Mouse (Mus musculus) layer of hippocampus, postnatal 14 days (tissue): ENCODE results near the gene Calcb. TPM values are rescaled to one million over a fixed set of nuclear protein-coding genes. Genes with fewer than 3 reads are reported as not detected.
"Not testable (repeated sequence)": the region's sequence is repeated elsewhere in the genome, so short reads cannot be mapped to it uniquely, and the experiment has no call there.

Experiments used
- DNase-seq, 2 experiments: peaks; one replicate each; pipeline ENCODE4 v3.0.0; 2021 to 2022; ENCODE audit warnings: low spot score in 2 of 2, mixed read lengths in 1 of 2
- long read RNA-seq, 2 experiments: library from polyadenylated mRNA; stranded (forward); transcript quantifications; one replicate each; pipeline ENCODE4 v2.0.0; 2021
- total RNA-seq, 2 experiments: library from RNA; stranded (reverse); gene quantifications; 2 replicates each; pipeline ENCODE4 v1.2.3; 2021

Gene Calcb
- under 1 TPM in 1 of 2 experiments, not detected in 1; 0.46 TPM for total RNA-seq
- long read RNA-seq, experiment 1, partial matches to known transcripts, result 0 of 2 reads
- long read RNA-seq, experiment 1, other reads (novel, unspliced or antisense), result 0 of 2 reads
- long read RNA-seq, experiment 2, result 0 reads

- DNase-seq, result no peak
These were observed at the start of gene Calcb for GRCm38 (mm10) chr7:114718300-114718699. Gene Calcb (plus strand): TSS chr7:114718643.

DNA sequence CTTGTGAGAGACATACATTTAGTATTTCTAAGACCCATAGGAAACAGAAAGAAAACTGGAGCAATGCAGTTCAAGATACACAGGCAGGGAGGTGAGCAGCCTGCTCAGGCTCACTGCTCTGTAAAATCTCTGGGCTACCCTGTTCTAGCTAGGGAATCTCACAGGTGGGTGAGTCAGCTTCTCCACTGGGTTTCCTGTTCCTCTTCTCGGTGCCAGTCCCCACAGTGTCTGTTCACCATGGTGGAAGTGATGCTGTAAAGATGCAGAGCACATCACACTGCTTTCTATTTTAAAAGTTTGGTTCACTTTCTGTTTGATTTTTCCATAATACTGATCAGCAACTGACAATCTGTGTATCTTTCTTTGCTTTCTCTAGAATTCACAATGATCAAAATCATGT is 47.0 kb upstream of the Calcb start:
- DNase-seq, result no peak

DNA sequence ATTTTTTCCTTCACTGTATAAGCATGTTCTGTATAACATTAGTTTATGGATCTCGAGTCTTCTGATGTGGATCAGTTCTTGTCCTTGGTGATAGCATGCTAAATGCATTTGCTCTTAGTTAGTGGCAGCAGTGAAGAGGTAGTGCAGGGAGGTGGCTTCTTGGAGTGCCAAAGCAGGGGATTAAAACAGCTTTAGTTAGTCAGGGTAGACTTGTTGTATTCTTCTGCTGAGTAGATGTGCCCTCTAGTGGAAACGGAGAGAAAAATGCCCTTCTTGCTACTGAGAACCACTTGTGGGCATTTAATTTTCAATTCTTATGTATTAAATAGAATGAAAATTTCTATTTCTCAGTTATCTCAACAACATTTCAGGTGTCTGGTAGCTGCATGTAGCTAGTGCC is 45.7 kb upstream of the Calcb start:
- peak in 1 of 2 experiments; percentile 34 for DNase-seq

GRCm38 (mm10) chr7:114692339-114692738 is 26.1 kb upstream of the Calcb start:
- no peak for DNase-seq

DNA sequence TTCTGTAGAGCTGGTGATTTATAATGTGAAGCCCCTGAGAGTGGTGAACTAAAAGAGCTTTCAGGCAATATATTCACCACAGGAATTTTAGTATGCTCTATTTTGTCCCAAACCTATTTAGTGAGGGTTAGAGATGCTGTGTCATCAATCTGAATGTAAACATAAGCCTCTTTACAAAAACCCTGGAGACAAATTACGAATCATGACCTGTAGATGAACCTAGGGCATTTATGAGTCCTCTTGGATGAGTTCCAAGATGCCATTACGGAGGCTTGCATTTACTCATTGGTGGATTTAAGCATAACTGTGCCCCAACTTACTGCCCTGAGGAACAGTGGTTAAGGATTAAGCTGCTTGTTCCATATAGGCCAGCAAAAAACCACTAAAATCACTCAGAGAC is 17.6 kb upstream of the Calcb start:
- DNase-seq, result no peak

DNA sequence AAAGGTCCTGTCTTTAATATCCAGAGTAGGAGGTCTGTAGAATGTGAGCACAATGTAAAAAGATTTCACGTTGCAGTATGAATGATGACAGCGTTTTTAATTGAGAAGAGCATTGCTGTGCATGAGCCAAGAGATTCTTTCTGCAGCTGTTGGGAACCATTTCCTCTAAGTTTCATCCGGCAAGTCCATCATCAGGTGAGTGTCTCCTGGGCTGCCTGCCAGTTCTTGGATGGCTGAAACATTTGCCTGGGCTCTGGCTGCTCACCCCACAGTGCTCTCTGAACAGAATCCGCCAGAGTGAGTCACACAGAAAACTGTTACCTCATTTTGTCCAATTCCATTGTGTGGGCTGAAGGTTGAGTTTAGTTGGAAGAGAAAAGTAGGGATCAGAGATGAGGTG is 11.7 kb upstream of the Calcb start:
- DNase-seq, result no peak

GRCm38 (mm10) chr7:114707398-114707797 is 11.0 kb upstream of the Calcb start:
- no peak for DNase-seq

DNA sequence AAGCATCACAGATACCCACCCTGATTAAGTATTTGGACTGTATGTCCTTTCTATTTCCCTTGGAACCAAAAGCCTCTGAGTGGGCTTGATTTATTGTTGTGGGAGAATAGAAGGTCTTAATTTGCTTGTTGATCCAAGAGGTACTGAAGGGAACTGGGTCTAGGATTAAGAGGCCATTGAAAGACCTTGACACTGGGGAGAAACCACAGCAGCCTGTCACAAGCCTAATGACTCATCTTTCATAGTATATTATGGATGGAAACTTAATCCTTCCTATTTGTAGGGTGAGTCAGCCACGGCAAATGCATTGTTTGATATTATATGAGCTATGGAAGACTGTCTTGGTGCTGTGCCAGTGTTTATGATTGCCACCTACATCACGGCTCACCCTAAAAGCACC is 8.0 kb upstream of the Calcb start:
- no peak for DNase-seq

DNA sequence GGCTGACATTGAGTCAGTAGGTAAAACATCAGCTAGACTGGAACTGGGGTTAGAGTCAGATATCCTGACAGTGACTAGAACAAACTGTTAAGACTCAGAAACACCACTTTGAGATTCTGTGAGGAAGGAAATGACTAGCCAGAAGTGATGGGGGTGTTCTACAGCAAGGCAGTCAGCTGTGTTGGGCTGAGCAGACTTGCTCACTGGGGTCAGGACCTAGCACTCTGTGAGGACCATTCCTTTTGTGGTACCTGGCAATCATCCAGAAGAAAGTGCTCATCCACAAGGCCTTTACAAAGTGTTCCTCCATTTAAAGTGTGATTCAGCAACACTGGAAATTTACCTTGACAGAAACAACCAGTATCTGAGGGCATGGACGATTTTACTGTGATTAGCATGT is 5.9 kb upstream of the Calcb start:
- DNase-seq, result no peak

GRCm38 (mm10) chr7:114719381-114720131 is 1.1 kb downstream of the Calcb start:
- DNase-seq, result peak; percentile 9 to 21

GRCm38 (mm10) chr7:114729696-114730095 is 11.3 kb downstream of the Calcb start:
- DNase-seq, result not testable (repeated sequence)

DNA sequence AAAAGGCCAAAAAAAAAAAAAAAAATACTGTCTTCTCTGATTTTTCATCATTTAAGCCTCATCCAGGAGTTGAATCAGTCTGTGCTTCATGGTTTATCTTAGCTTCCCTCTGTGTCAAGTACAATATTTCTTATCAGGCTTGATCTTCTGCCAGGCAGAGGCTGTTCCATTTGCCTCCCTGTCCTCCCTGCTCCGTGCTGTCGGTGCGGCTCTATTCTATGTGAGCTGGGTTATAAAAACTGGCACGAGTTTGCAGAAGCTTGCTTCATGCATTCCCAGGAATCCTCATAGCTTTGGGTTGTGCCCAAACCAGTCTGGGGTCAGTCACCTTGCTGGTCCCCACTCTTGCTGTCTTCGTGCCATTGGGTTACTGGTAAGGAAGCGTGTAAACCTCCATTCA is 12.7 kb downstream of the Calcb start:
- no peak for DNase-seq

DNA sequence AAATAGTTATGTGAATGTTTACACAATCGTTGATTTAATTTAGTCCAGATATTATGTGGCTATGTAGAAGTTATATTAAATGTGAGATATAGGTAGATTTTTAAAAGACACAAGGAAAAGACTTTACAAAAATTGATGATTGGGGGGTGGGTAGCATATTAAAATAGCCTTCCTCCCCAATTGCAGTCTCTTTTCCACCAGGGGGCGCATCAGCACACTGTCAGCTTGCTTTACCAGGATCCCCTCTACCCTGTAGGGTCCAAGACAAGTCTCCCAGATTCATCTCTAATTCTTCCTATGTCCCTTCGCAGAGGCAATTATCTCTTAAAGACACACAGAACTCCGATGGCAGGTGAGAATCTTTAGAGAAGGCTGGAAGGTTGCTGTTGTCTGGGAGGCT is 13.3 kb downstream of the Calcb start:
- not testable (repeated sequence) for DNase-seq

GRCm38 (mm10) chr7:114736256-114736655 is 17.8 kb downstream of the Calcb start:
- DNase-seq, result no peak

DNA sequence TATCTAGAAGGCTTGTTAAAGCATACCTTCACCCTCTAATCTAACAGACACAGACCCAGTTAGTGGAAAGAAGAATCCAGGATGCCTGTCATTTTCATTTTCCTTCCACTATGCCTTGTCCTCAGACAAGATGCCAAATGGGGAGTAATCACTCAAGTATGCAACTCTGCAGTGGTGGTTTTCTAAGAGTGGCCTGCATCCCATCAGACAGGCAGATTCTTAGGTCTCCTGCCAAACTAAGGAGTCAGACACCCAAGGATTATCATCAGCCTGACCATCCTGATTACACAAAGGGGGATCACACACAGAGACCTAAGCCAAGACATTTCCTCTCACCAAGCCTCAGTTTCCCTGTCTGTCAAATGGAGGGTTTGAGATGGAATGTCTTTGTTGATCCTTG is 19.7 kb downstream of the Calcb start:
- DNase-seq, result no peak

DNA sequence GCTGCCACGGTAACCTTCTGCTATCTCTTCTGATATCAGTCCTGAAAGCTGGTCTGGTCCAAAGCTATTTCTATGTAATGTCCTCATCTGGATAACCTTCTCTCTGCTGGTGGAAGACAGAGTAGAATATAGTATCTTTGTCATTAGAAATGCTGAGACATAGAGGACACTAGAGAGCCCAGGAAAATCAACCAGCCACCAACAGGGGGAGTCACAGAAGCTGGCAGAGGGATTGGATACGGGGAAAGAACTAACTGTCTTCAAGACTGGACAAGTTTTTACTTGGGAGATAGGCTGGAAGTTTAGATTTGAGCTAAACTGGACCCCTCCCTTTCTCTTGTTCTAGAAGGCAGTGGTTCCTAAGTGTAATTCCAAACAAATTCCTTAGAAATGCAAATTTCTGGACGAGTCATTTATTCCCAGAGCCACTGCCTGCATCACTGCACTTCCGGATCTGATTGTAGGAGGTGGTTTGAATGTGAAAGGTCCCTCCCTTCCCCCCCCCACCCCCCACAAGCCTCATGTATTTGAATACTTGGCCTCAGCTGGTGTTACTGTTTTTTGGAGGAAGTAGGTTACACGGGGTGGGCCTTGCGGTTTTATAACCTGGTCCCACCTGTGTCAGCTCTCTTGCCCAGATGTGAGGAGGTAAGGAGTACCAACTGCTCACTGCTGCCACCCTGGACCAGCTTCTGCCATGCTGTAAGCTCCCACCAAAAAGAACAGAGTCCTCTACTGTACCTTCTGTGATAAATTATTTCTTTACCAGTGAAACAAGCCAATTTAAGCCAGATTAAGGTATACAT is 22.1 kb downstream of the Calcb start:
- no peak for DNase-seq

DNA sequence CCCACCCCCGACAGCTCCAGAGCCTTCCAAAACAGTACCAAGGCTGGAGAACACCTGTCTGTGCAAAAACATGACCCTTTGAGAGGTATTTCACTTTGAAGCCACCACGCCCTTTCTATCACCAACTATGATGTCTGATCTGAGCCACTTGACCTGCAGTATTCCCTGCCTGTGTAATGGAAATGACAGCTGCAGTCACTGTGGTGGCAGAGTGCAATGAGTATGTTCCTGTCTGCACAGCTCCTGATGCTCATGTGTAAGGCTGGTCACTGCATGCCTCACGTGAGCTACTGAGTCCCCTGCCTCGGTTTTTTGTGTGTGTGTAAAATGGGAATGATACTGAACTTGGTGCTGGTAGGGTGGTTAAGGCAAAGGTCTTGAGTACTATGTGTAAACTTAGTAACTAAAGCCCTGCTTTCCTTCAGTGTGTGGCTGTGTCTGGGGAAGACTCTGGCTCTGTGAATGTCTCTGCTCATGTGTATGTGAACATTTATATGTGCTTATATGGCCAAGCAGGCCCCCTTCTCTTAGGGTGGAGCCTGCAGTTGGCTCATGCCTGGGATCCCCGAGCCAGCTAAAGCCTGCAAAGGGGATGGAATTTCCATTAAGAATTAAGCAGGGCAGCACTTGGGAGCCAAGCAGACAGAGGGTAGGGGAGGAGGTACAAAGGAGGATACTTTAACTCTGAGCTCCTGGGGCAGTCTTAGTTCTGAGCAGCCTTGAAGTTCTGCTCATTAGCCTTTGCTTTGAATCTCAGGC is 24.8 kb downstream of the Calcb start, which contains the start of gene Insc:
TSS of gene Insc (plus strand) at position 673 of the 759 bp plus-strand sequence.
- no peak for DNase-seq

DNA sequence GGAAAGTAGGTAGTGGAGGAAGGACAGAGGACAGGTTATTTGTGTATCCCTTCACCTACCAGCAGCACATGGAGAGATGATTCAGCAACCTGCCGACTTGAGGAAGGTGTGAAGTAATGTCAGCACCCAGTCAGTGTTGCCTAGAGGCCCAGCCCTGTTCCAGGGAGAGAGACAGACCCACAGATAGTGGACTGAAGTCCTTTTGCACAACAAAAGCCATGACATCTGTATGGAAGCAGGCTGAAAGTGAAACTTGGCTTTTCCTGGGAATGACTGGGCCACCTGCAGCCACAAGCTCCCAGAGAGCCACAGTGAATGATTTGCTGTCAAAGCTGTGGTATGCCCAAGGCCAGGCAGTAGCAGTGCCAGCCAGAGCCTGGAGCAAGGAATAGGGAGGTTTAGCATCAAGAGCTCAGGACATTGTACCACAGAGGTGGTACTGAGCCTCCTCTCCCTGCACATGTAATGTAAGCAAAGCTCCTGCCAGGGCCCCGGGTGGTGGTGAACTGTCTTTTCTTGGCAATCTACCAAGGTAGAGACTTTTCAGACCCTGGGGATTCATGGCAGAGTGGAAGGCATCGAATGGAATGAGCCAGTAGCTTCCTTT is 26.3 kb downstream of the Calcb start:
- DNase-seq, result no peak

DNA sequence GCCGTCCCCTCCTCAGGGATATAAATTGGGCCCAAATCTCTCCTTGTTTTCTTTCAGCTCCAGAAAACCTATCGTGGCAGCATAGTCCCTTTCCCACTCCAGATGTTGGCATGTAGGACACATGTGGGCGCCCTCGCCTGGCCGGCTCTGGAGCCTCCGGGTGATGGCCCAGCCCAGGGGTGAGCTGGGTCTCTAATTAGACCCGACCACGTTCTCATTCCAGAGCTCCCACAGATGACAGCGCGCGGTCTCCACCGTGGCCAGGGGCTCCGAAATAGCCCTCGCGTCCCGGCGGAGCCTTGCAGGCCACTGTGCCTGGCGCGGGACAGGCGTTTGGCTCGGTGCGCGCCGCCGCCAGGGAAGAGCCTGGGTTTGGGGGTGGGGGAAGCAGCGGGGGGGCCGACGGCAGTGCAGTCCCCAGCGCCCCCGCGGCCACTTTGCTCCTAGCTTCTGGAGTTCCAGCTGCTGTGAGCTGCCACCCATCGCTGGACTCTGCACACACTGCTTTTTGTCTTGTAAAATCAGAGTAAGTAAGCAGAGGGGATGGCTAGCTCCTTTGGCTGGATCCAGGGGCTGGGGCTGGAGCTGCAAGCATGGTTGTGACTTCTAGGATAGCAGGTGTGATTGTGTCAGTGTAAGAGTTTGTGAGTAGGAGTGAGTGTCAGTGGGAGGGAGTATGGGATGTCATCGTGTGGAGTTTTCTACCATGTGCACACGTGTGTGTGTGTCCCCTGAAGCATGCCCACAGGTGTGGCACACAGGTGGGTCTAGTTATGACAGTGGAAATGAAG is 27.2 kb downstream of the Calcb start:
- no peak for DNase-seq

GRCm38 (mm10) chr7:114747596-114747995 is 29.2 kb downstream of the Calcb start:
- DNase-seq, result no peak
